Mouse (Mus musculus): ENCODE measurements around the gene Slc5a10. TPM values are rescaled to one million over a fixed set of nuclear protein-coding genes. Genes with fewer than 3 reads are reported as not detected.
"Not testable (repeated sequence)": the region's sequence is repeated elsewhere in the genome, so short reads cannot be mapped to it uniquely, and the experiment has no call there.

The Slc5a10 gene
- polyA plus RNA-seq, 1 experiment from 2014 or later, result 0.08 TPM

GRCm38 (mm10) chr11:61643184-61643961 is 77.3 kb downstream of the Slc5a10 start:
- H3K27ac ChIP-seq, result no peak overlapping the region
- no peak overlapping the region for H3K4me3 ChIP-seq (replicated peaks)
- ATAC-seq, result no peak
- H3K9ac ChIP-seq (replicated peaks), result no peak overlapping the region
- no peaks in the 10 kb centered on the region for H3K36me3 ChIP-seq
- H3K4me1 ChIP-seq (replicated peaks), result no peaks in the 10 kb centered on the region
- H3K9me3 ChIP-seq, result no peaks in the 10 kb centered on the region
- WGBS, result 84% methylated on average over 5 of the region's 5 CpGs
- H3K4me2 ChIP-seq (replicated peaks), result no peak overlapping the region
- H3K27me3 ChIP-seq, result no peaks in the 10 kb centered on the region

GRCm38 (mm10) chr11:61642106-61642505 is 78.5 kb downstream of the Slc5a10 start:
- Histone ChIP-seq H3K4me3 (replicated peaks) (no peak overlapping the region), H3K9me3 (no peaks in the 10 kb centered on the region), H3K36me3 (no peaks in the 10 kb centered on the region), H3K9ac (replicated peaks) (no peak overlapping the region), H3K27ac (no peak overlapping the region), H3K4me2 (replicated peaks) (no peak overlapping the region), H3K4me1 (replicated peaks) (no peaks in the 10 kb centered on the region), H3K27me3 (no peaks in the 10 kb centered on the region)
- no peak for ATAC-seq
- WGBS, result 86% methylated on average over 7 of the region's 7 CpGs

GRCm38 (mm10) chr11:61640585-61640984 is 80.0 kb downstream of the Slc5a10 start:
- H3K4me3 ChIP-seq (replicated peaks); H3K4me2 ChIP-seq (replicated peaks); H3K27ac ChIP-seq; H3K36me3 ChIP-seq; H3K9ac ChIP-seq (replicated peaks); H3K27me3 ChIP-seq; H3K9me3 ChIP-seq; H3K4me1 ChIP-seq (replicated peaks); ATAC-seq: not testable (repeated sequence)
- 86% methylated on average over 9 of the region's 9 CpGs for WGBS

GRCm38 (mm10) chr11:61639601-61640177 is 80.9 kb downstream of the Slc5a10 start:
- ATAC-seq, result no peak
- Histone ChIP-seq H3K9me3 (no peaks in the 10 kb centered on the region), H3K4me3 (replicated peaks) (no peak overlapping the region), H3K4me2 (replicated peaks) (no peak overlapping the region), H3K4me1 (replicated peaks) (no peaks in the 10 kb centered on the region), H3K36me3 (no peaks in the 10 kb centered on the region), H3K9ac (replicated peaks) (no peak overlapping the region), H3K27ac (no peak overlapping the region), H3K27me3 (no peaks in the 10 kb centered on the region)
- WGBS, result 92% methylated on average over 6 of the region's 6 CpGs

GRCm38 (mm10) chr11:61638764-61639536 is 81.7 kb downstream of the Slc5a10 start:
- no peak overlapping the region for H3K4me2 ChIP-seq (replicated peaks)
- no peaks in the 10 kb centered on the region for H3K36me3 ChIP-seq
- no peak overlapping the region for H3K4me3 ChIP-seq (replicated peaks)
- no peak for ATAC-seq
- no peak overlapping the region for H3K27ac ChIP-seq
- no peaks in the 10 kb centered on the region for H3K9me3 ChIP-seq
- 80% methylated on average over 12 of the region's 12 CpGs for WGBS
- H3K4me1 ChIP-seq (replicated peaks), result no peaks in the 10 kb centered on the region
- H3K9ac ChIP-seq (replicated peaks), result no peak overlapping the region
- no peaks in the 10 kb centered on the region for H3K27me3 ChIP-seq

- Histone ChIP-seq H3K4me3 (replicated peaks) (no peak overlapping the region), H3K27me3 (no peaks in the 10 kb centered on the region), H3K9me3 (no peaks in the 10 kb centered on the region), H3K36me3 (no peaks in the 10 kb centered on the region), H3K4me2 (replicated peaks) (no peak overlapping the region), H3K27ac (no peak overlapping the region), H3K4me1 (replicated peaks) (no peaks in the 10 kb centered on the region), H3K9ac (replicated peaks) (no peak overlapping the region)
- 96% methylated on average over 3 of the region's 3 CpGs for WGBS
- ATAC-seq, result no peak
Measured at GRCm38 (mm10) chr11:61637856-61638255, 82.8 kb downstream of the Slc5a10 start.

- WGBS, result 52% methylated on average over 1 of the region's 1 CpGs
- H3K9me3 ChIP-seq, result no peaks in the 10 kb centered on the region
- no peak for ATAC-seq
Measured at GRCm38 (mm10) chr11:61637413-61637812, 83.2 kb downstream of the Slc5a10 start.

GRCm38 (mm10) chr11:61636309-61636708 is 84.3 kb downstream of the Slc5a10 start:
- not testable (repeated sequence) for H3K4me3 ChIP-seq (replicated peaks); H3K9me3 ChIP-seq; H3K27ac ChIP-seq; H3K4me2 ChIP-seq (replicated peaks); H3K4me1 ChIP-seq (replicated peaks); H3K27me3 ChIP-seq; H3K36me3 ChIP-seq; ATAC-seq; H3K9ac ChIP-seq (replicated peaks)
- WGBS, result 89% methylated on average over 4 of the region's 4 CpGs

More at GRCm38 (mm10) chr11:61637413-61637812, 83.2 kb downstream of the Slc5a10 start:
- H3K27ac ChIP-seq, result no peak overlapping the region
- H3K27me3 ChIP-seq, result no peaks in the 10 kb centered on the region
- H3K4me3 ChIP-seq (replicated peaks), result no peak overlapping the region
- H3K4me2 ChIP-seq (replicated peaks), result no peak overlapping the region
- no peak overlapping the region for H3K9ac ChIP-seq (replicated peaks)
- H3K4me1 ChIP-seq (replicated peaks), result no peaks in the 10 kb centered on the region
- no peaks in the 10 kb centered on the region for H3K36me3 ChIP-seq

- Histone ChIP-seq H3K4me1 (replicated peaks) (no peaks in the 10 kb centered on the region), H3K27ac (no peak overlapping the region), H3K4me3 (replicated peaks) (no peak overlapping the region), H3K27me3 (no peaks in the 10 kb centered on the region), H3K4me2 (replicated peaks) (no peak overlapping the region), H3K9ac (replicated peaks) (no peak overlapping the region), H3K36me3 (no peaks in the 10 kb centered on the region), H3K9me3 (no peaks in the 10 kb centered on the region)
- WGBS, result 69% methylated on average over 3 of the region's 3 CpGs
- no peak for ATAC-seq
Measured at GRCm38 (mm10) chr11:61629621-61630020, 91.0 kb downstream of the Slc5a10 start.

GRCm38 (mm10) chr11:61626509-61626908 is 94.1 kb downstream of the Slc5a10 start:
- Histone ChIP-seq H3K4me3 (replicated peaks) (no peak overlapping the region), H3K36me3 (no peaks in the 10 kb centered on the region), H3K27ac (no peak overlapping the region), H3K9me3 (no peaks in the 10 kb centered on the region), H3K9ac (replicated peaks) (no peak overlapping the region), H3K4me2 (replicated peaks) (no peak overlapping the region), H3K27me3 (no peaks in the 10 kb centered on the region), H3K4me1 (replicated peaks) (no peaks in the 10 kb centered on the region)
- 88% methylated on average over 1 of the region's 1 CpGs for WGBS
- no peak for ATAC-seq

- Histone ChIP-seq H3K27me3 (no peaks in the 10 kb centered on the region), H3K9me3 (no peaks in the 10 kb centered on the region), H3K4me3 (replicated peaks) (no peak overlapping the region), H3K36me3 (no peaks in the 10 kb centered on the region), H3K4me2 (replicated peaks) (no peak overlapping the region), H3K4me1 (replicated peaks) (peaks cover 5% of the 10 kb centered on the region), H3K27ac (no peak overlapping the region), H3K9ac (replicated peaks) (no peak overlapping the region)
- 82% methylated on average over 7 of the region's 7 CpGs for WGBS
- ATAC-seq, result no peak
Measured at GRCm38 (mm10) chr11:61625136-61625535, 95.5 kb downstream of the Slc5a10 start.

Data from midbrain, embryonic 13.5 days (tissue).